Mouse (Mus musculus) kidney, postnatal 0 days (tissue): ENCODE measurements at regions not wholly inside any gene's neighbourhood (a gene's known extent, or its start where the extent isn't known, plus 50 kb on each side); places are given as distances from the start of the nearest gene placed in this dataset.

Experiments used
- ATAC-seq: fragments of 200-750 bp; cut with Nextera tagmentation; replicated peaks from 2 replicates; pipeline ENCODE4 v1.8.0; 2017; ENCODE audit warnings: low read depth, moderate number of reproducible peaks, moderate TSS enrichment, moderate library complexity; ENCODE audit not compliant: low FRiP score
- DNase-seq: peaks from one replicate; pipeline ENCODE4 v3.0.0-alpha.2; 2016; ENCODE audit warnings: low spot score
- H3K27ac ChIP-seq: fragments of 300-500 bp; sonication (generic); 2 replicates; pipeline ENCODE4 v1.5.1; 2014; ENCODE audit warnings: mild to moderate bottlenecking
- H3K27me3 ChIP-seq: fragments of 300-500 bp; sonication (generic); 2 replicates; pipeline ENCODE4 v1.6.1; 2014; ENCODE audit warnings: low read length, mixed read lengths; ENCODE audit not compliant: insufficient read depth
- H3K36me3 ChIP-seq: fragments of 300-500 bp; sonication (generic); 2 replicates; pipeline ENCODE4 v1.6.1; 2014; ENCODE audit warnings: low read length, mixed read lengths; ENCODE audit not compliant: insufficient read depth
- H3K4me1 ChIP-seq: fragments of 300-500 bp; sonication (generic); replicated peaks from 2 replicates; pipeline ENCODE4 v1.6.1; 2014; ENCODE audit warnings: antibody characterized with exemption, low read length, mixed read lengths; ENCODE audit not compliant: insufficient read depth
- H3K4me2 ChIP-seq: fragments of 300-500 bp; sonication (generic); 2 replicates; pipeline ENCODE4 v1.6.1; 2014; ENCODE audit warnings: mild to moderate bottlenecking, low read length, moderate library complexity, mixed read lengths
- H3K4me3 ChIP-seq: fragments of 300-500 bp; sonication (generic); replicated peaks from 2 replicates; pipeline ENCODE4 v1.5.1; 2014; ENCODE audit warnings: low read depth, low read length
- H3K9ac ChIP-seq: fragments of 300-500 bp; sonication (generic); 2 replicates; pipeline ENCODE4 v1.6.1; 2014; ENCODE audit warnings: low read depth, low read length
- H3K9me3 ChIP-seq: fragments of 300-500 bp; sonication (generic); replicated peaks from 2 replicates; pipeline ENCODE4 v1.6.1; 2016; ENCODE audit warnings: low read length, inconsistent platforms, mixed read lengths
- CTCF ChIP-seq: IDR thresholded peaks from 2 replicates; pipeline ENCODE4 v1.5.1; 2016; ENCODE audit warnings: antibody characterized with exemption, low read depth, mild to moderate bottlenecking, moderate library complexity
- WGBS: fragments of 180-500 bp; shearing (Covaris S2); extraction: QIAGEN DNeasy Blood & Tissue Kit; methylation state at CpG from one replicate; pipeline ENCODE4 v1.1.7; 2014; 5-methylcytosine and 5-hydroxymethylcytosine counted together

DNA sequence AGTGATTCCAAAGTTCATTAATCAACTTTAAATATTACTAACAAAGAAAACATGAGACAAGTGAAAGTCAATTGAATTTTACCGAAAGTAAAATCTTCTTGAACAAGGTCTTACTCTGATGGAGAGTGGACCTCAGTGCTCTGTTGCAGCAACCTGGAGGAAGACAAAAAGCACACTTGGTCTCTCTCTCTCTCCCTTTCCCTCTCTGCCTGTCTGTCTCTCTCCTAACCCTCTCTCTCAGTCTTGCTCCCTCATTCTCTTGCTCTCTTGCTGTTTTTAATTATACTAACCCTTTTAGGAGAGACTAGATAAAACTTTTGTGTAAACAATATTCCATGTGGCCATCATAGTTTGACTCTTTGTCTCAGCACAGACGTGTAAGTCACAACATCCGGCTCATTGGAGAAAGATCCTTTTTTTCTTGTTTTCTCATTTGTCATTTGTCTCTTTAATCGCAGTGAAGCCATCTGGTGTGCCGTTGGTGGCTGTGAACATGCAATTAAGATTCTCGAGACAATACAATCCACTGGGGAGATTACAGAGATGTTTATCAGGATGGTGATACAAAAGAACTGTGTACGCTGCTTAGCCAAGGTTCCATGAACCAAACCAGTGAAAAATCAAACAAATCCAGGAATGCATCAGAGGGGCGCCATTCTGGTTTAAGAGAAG, 244.5 kb downstream of the Galc start:
- Histone ChIP-seq H3K27me3 (no peaks in the 10 kb centered on the region), H3K36me3 (no peaks in the 10 kb centered on the region), H3K9ac (no peak overlapping the region), H3K4me1 (no peaks in the 10 kb centered on the region), H3K4me2 (no peak overlapping the region), H3K4me3 (no peak overlapping the region), H3K27ac (no peak overlapping the region), H3K9me3 (no peaks in the 10 kb centered on the region)
- TF ChIP-seq CTCF, result no peak
- ATAC-seq, result no peak
- no peak for DNase-seq
- 57% methylated on average over 8 of the region's 8 CpGs for WGBS

DNA sequence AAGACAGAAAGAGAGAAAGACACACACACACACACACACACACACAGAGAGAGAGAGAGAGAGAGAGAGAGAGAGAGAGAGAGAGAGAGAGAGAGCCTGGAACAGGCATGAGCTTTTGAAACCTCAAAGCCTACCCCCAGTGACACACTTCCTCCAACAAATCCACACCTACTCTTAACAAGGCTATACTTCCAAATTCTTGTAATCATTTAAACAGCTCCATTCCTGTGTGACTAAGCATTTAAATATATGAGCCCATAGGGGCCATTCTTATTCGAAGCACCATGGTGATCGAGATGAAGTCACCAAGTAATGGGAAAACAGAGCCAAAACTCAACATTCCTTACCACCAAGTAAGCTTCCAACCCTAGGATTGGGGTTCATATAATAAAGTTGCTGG, 250.1 kb downstream of the Galc start:
- H3K4me3 ChIP-seq, result no peak overlapping the region
- H3K27me3 ChIP-seq, result no peaks in the 10 kb centered on the region
- no peaks in the 10 kb centered on the region for H3K36me3 ChIP-seq
- H3K4me1 ChIP-seq, result no peaks in the 10 kb centered on the region
- H3K4me2 ChIP-seq, result no peak overlapping the region
- ATAC-seq (no peak), DNase-seq (no peak)
- no peak overlapping the region for H3K9ac ChIP-seq
- no peak overlapping the region for H3K27ac ChIP-seq
- no peaks in the 10 kb centered on the region for H3K9me3 ChIP-seq
- 81% methylated on average over 2 of the region's 2 CpGs for WGBS
- TF ChIP-seq CTCF, result no peak

DNA sequence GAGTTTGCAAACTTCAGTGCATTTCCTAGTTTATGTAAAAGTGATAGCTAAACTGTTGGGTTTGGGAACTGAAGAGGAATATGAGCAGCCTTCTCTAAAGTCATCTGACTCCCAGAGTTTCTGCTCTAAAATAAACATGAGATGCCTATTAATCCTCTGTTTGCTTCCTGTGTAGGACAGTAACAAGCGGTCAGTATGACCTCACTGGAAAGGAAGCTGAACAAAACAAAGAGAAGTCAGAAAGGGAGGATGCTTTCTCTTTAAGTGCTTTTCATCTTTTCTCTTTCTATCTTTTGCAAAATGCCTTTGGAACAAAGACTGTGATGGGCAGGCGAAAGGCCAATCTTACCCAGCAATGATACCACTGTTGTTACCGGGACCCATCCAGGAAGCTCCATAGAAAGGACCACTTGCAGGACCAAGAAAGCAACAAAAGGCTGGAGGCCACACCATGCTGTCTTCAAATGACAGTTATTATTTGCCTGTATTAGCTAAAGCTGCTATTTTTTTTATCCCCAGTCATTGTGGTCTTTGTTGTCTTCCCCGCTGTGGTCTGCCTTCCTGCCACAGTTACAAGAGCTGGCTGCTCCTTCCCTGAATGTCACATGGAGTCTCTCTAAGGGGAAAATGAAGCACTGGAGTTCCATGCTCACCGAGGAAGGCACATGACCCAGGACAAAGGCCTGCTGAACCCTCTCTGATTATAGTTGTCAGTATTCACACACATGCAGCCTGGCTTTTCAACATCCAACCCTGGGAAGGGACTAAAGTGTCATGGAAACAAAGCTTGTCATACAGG, 253.4 kb downstream of the Galc start:
- H3K4me3 ChIP-seq, result no peak overlapping the region
- no peaks in the 10 kb centered on the region for H3K27me3 ChIP-seq
- no peaks in the 10 kb centered on the region for H3K9me3 ChIP-seq
- H3K4me2 ChIP-seq, result no peak overlapping the region
- no peaks in the 10 kb centered on the region for H3K36me3 ChIP-seq
- 32% methylated on average over 5 of the region's 5 CpGs for WGBS
- H3K9ac ChIP-seq, result no peak overlapping the region
- H3K4me1 ChIP-seq, result no peaks in the 10 kb centered on the region
- H3K27ac ChIP-seq, result peak overlapping the region; percentile 82
- ATAC-seq (peak; percentile 84), DNase-seq (peak; percentile 92)
- TF ChIP-seq CTCF, result no peak

DNA sequence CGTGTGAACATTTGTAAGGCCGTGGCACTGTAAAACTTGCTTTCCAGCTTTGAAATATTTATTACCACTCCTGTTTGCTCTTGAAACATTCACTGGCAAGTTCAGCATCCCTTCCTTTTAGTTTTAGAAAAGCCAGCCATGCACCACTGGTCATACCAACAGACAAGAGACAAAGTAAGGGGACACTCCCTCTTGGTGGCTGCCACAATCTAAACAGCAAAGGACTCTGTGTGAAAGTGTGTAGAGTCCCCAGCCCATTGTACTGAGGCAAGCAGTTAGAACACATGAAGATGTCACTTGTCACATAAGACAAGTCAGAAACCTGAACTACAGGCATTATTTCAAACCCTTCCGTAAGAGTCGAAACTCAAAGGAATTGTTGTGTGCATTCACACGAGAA, 257.0 kb downstream of the Galc start:
- Histone ChIP-seq H3K4me3 (no peak overlapping the region), H3K9me3 (no peaks in the 10 kb centered on the region), H3K4me2 (no peak overlapping the region), H3K36me3 (no peaks in the 10 kb centered on the region), H3K9ac (no peak overlapping the region), H3K27me3 (no peaks in the 10 kb centered on the region), H3K27ac (no peak overlapping the region), H3K4me1 (no peaks in the 10 kb centered on the region)
- WGBS, result 22% methylated on average over 5 of the region's 5 CpGs
- ATAC-seq, result no peak
- DNase-seq, result peak; percentile 27
- TF ChIP-seq CTCF, result no peak

DNA sequence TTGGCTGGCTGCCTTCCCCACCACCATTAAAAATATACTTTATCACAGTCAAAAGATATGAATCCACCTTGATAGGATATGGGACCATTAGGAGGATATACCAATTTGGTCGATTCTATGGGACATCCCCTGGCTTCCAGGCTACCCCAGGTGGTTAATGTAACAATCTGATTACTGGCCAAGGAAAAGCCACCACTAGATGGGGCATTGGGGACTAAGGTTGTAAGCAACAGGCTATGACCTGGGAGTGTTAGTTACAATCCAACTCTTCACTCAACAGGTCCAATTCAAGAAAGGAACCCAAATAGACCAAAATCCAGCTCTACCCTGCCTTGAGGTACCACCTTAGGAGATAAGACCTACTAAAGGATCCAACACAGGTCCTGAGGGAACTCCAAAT, 264.4 kb downstream of the Galc start:
- Histone ChIP-seq H3K9ac (no peak overlapping the region), H3K36me3 (no peaks in the 10 kb centered on the region), H3K27ac (no peak overlapping the region), H3K27me3 (no peaks in the 10 kb centered on the region), H3K4me2 (no peak overlapping the region), H3K4me1 (no peaks in the 10 kb centered on the region), H3K4me3 (no peak overlapping the region), H3K9me3 (no peaks in the 10 kb centered on the region)
- DNase-seq (no peak), ATAC-seq (no peak)
- peak; percentile 44 for TF ChIP-seq CTCF
- WGBS, result 25% methylated on average over 1 of the region's 1 CpGs

DNA sequence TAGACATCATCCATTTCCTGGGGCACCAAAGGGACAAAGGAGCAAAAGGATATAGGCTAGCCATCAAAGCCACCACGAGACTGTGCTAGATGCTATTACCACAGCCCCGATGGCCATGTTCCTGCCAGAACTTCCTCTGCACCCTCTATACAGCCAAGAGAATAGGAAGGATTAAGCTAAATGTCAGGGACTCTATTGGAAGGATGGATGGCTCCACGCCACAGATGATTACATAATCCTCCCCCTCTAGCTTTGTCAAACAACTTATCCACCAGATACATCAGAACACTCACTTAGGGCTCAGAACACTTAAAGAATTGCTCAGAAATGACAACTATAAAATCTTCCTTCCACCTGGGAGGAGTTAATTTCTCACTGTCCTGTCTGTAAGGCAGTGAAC, 265.3 kb downstream of the Galc start:
- Histone ChIP-seq H3K4me1 (no peaks in the 10 kb centered on the region), H3K27me3 (no peaks in the 10 kb centered on the region), H3K4me2 (no peak overlapping the region), H3K27ac (no peak overlapping the region), H3K4me3 (no peak overlapping the region), H3K9me3 (no peaks in the 10 kb centered on the region), H3K36me3 (no peaks in the 10 kb centered on the region), H3K9ac (no peak overlapping the region)
- ATAC-seq (no peak), DNase-seq (no peak)
- no peak for TF ChIP-seq CTCF
- WGBS, result 90% methylated on average over 3 of the region's 3 CpGs
